Mouse (Mus musculus) frontal cortex, postnatal 14 days (tissue): Measurements from ENCODE around the gene Mpeg1.

Experiments used
- DNase-seq, 2 experiments: peaks; one replicate each; pipeline ENCODE4 v3.0.0; 2022; ENCODE audit warnings: low spot score in 2 of 2

Mpeg1 gene

DNA sequence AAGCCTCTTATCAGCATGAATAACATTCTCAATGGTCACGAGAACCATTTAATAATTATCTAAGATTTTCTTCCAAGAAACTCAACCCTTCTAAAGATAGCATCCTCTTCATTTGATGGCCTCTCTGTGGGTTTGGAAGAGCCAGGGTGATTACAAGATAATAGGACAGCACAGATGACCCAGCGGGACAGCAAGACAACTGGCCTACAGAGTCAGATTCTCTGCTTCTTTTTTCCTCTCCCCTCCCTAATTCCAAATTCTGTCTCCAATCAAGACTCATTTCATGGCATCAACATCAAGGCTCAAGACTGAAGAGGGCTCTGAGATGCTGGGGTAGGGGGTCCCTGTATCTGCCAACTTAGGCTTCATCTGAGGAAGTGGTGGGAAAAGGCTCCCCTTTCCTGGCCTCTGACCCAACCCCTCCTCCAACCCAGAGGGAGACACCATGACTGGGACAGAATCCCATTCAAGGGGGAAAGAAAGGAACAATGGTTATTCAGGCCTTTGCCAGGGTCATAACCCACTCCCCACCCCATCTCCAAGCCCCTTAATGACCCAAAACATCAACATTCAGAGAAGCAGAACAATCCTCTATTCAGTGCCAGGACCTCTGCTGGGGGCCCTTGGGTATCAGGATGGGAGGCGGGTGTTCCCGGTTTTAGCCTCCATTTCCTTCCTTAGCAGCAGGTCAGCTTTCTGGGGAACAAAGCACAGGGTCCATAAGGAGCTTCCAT, 33.0 kb downstream of the Mpeg1 start:
- no peak for DNase-seq

DNA sequence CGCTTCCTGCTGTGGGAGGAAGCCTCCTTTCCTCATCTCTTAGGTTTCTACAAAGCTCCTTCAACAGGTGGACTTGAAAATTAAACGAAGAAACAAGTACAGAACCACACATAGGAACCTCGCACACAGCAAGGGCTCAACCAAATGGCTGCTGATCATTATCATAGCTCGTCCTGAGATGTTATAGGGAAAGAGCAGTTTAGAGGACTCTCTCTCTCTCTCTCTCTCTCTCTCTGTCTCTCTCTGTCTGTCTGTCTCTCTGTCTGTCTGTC, 33.5 kb downstream of the Mpeg1 start:
- DNase-seq = no peak

DNA sequence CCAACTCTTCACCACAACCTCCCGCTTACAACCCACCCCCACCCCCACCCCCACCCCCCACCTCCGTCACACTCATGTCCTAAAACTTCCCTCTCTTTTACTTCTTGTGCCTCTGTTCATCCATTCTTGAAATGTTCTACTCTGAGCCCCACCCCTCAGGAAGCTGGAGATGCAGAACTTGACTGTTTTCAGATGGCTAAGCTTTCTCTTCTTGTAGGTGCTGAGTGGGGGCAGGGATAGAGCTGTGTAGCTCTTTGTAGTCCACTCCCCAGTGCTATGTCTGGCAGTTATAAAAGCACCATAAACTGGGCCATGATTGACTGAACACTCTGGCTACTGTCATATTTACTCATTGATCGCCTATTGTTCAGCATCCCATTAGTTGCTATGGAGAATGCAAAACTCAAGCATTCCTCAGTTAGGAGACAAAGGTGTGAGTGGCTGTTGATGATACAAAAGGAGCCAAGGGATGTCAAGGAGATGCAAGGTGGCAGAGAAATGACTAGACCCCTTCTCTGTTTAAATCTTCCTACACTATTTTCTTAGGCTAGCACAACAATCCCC, 34.5 kb downstream of the Mpeg1 start:
- DNase-seq = no peak

GRCm38 (mm10) chr19:12496241-12496640, 35.7 kb downstream of the Mpeg1 start:
- DNase-seq = no peak

DNA sequence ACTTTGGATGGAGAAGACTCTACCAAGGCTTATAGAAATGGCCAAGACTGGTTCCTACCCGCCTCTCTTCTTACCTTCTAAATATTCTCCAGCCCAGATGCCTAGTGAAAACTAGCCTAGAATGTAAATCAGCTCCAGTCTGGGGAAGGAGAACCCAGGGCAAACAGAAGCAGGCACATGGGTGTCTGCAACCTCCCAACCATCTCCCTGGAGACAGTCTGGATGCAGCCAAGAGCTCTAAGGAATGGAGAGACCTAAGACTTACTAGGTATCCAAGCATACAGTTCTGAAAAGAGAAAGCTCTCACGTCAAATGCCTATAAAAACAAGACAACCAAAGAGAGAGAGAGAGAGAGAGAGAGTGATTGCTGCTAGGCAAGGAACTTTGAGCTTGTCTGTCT, 37.3 kb downstream of the Mpeg1 start:
- no peak for DNase-seq

GRCm38 (mm10) chr19:12498321-12498720, 37.7 kb downstream of the Mpeg1 start:
- DNase-seq = no peak

GRCm38 (mm10) chr19:12498941-12499340, 38.4 kb downstream of the Mpeg1 start:
- DNase-seq = no peak

DNA sequence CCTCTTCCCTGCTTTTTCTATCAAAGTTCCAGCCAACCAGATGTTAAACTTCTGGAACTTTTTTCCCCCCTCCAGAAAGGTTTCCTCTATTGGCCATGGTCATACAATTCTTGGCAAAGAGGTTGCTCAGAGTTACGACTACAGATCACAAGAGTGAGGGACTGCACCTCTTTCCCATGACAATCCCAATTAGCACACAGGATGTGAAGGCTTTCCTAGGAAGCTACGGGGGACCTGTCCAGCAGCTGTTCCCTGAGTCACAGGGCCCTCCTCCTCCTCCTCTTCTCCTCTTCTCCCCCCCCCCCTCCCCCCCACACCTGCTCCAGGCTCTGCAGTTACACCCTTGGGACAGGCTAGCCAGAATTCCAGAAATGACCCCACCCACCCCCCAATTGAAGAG, 38.9 kb downstream of the Mpeg1 start:
- DNase-seq = no peak

GRCm38 (mm10) chr19:12500124-12500523, 39.5 kb downstream of the Mpeg1 start:
- no peak for DNase-seq

GRCm38 (mm10) chr19:12500881-12501311, 40.3 kb downstream of the Mpeg1 start:
- no peak for DNase-seq

DNA sequence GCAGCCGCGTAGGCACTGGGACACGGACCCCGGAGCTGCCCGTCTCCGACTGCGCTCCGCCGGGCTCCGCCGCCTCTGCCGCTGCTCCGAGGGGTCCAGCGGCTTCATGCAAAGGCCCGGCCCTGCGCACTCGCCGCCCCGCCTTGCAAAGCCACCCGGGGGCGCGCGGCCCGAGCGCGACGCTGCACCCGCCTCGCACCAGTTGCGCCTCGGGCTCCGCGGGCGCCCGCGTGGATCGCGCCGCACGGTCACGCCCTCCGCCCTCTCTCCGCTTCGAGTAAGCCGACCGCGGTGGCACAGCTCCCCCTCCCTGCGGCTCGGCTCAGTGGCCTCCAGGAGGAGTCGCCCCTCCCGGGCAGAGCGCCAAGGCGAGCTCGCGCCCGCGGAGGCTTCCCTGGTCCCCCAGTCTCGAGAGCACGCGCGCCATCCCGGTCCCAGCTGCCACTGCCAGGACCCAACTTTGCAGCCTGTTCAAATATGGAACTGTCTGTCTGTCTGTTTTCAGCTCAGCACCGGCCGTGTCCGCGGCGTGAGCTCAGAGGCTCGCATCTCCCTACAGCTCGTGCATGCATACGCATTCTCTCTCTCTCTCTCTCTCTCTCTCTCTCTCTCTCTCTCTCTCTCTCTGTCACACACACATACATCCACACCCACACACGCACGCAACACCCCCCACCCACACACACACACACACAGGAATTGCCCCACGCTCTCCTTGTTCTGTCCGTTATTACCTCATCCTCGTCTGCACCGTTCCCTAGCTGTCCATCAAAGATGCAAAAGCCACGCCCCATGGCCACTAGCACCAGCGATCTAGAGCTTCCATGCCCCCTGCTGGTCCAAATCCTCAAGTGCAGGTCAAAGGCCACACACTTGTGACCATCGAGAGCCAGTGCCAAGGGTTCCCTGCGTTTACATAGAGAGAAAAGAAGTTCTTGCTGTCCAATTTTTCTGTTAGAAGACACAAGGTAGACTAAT, 41.1 kb downstream of the Mpeg1 start, which contains the start of gene Dtx4:
Dtx4 (minus strand) TSS at position 85 of the 978 bp plus-strand sequence.
- DNase-seq = peak; percentile 90 to 92

GRCm38 (mm10) chr19:12502756-12503155, 42.2 kb downstream of the Mpeg1 start:
- DNase-seq = no peak

- no peak for DNase-seq
Observed at GRCm38 (mm10) chr19:12514621-12515020, 54.0 kb downstream of the Mpeg1 start.
